Mouse (Mus musculus): Measurements from ENCODE around the gene Acss2. TPM values are rescaled to one million over a fixed set of nuclear protein-coding genes. Genes with fewer than 3 reads are reported as not detected.
A peak's percentile ranks its signal among the peaks of the same experiment; 100 is the strongest.

Gene Acss2
- polyA plus RNA-seq, 1 experiment = 18.8 TPM

DNA sequence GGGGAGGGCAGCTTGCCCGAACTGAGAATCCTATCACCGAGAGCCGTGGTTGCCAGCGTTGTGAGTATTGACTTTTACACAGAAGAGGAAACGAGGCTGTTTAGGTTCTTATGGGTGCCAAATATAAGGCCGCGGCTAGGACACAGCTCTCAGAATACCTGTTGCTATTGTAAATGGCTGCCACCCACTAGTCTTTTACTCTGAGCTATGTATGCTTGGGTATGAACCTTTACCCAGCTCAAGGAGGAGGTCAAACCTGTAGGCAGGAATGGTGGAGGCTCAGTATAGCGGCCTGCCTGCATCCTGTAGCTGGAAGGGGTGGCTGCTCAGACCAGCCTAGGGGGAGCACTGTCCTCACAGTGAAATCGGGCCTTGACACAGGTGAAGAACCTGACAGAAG is 110.4 kb downstream of the Acss2 start:
- Histone ChIP-seq H3K36me3 (ENCODE audit: control insufficient read depth, insufficient read depth, low read length) (peaks cover 7% of the 10 kb centered on the region; the same call in 1 of the 2 replicates), H3K4me3 (ENCODE audit: low read depth, low read length) (no peak overlapping the region), H3K27me3 (ENCODE audit: control insufficient read depth, insufficient read depth, low read length) (no peaks in the 10 kb centered on the region), H3K4me1 (ENCODE audit: control insufficient read depth, insufficient read depth, insufficient read length, low read length) (peaks cover 25% of the 10 kb centered on the region), H3K27ac (ENCODE audit: insufficient read depth, low read depth, low read length) (no peak overlapping the region)
- TF ChIP-seq POLR2A (IDR thresholded peaks at IDR 0.05; ENCODE audit: low read depth, low read length) = no peak
- TF ChIP-seq CTCF (IDR thresholded peaks at IDR 0.05; ENCODE audit: extremely low read depth, insufficient read length, insufficient replicate concordance, low read depth, low read length) = no peak
- 90% methylated on average over 9 of the region's 9 CpGs for WGBS

GRCm38 (mm10) chr2:155628519-155628918 is 110.8 kb downstream of the Acss2 start:
- Histone ChIP-seq H3K4me1 (ENCODE audit: control insufficient read depth, insufficient read depth, insufficient read length, low read length) (peaks cover 25% of the 10 kb centered on the region), H3K27ac (ENCODE audit: insufficient read depth, low read depth, low read length) (no peak overlapping the region), H3K27me3 (ENCODE audit: control insufficient read depth, insufficient read depth, low read length) (no peaks in the 10 kb centered on the region), H3K36me3 (ENCODE audit: control insufficient read depth, insufficient read depth, low read length) (peaks cover 11% of the 10 kb centered on the region; the same call in 1 of the 2 replicates), H3K4me3 (ENCODE audit: low read depth, low read length) (no peak overlapping the region)
- 95% methylated on average over 13 of the region's 13 CpGs for WGBS
- TF ChIP-seq CTCF (IDR thresholded peaks at IDR 0.05; ENCODE audit: extremely low read depth, insufficient read length, insufficient replicate concordance, low read depth, low read length) = no peak
- TF ChIP-seq POLR2A (IDR thresholded peaks at IDR 0.05; ENCODE audit: low read depth, low read length) = no peak

DNA sequence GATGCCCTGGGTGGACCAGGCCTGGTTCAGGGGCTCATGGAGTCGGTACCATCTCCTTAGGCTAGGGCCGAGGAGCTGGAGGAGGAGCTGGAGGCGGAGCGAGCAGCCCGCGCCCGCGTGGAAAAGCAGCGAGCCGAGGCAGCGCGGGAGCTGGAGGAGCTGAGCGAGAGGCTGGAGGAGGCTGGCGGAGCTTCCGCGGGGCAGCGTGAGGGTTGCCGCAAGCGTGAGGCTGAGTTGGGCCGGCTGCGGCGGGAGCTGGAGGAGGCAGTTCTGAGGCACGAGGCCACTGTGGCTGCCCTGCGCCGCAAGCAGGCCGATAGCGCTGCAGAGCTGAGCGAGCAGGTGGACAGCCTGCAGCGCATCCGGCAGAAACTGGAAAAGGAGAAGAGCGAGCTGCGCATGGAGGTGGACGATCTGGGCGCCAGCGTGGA is 111.5 kb downstream of the Acss2 start:
- H3K4me1 ChIP-seq (ENCODE audit: control insufficient read depth, insufficient read depth, insufficient read length, low read length) = peaks cover 25% of the 10 kb centered on the region
- H3K4me3 ChIP-seq (ENCODE audit: low read depth, low read length) = peak overlapping the region; percentile 57
- H3K27ac ChIP-seq (ENCODE audit: insufficient read depth, low read depth, low read length) = no peak overlapping the region
- H3K36me3 ChIP-seq (ENCODE audit: control insufficient read depth, insufficient read depth, low read length) = peaks cover 17% of the 10 kb centered on the region
- 3% methylated on average over 35 of the region's 35 CpGs for WGBS
- TF ChIP-seq POLR2A (IDR thresholded peaks at IDR 0.05; ENCODE audit: low read depth, low read length) (no peak), CTCF (IDR thresholded peaks at IDR 0.05; ENCODE audit: extremely low read depth, insufficient read length, insufficient replicate concordance, low read depth, low read length) (no peak)
- H3K27me3 ChIP-seq (ENCODE audit: control insufficient read depth, insufficient read depth, low read length) = no peaks in the 10 kb centered on the region

- H3K36me3 ChIP-seq (ENCODE audit: control insufficient read depth, insufficient read depth, low read length) = peaks cover 26% of the 10 kb centered on the region
- H3K4me3 ChIP-seq (ENCODE audit: low read depth, low read length) = no peak overlapping the region
- H3K27ac ChIP-seq (ENCODE audit: insufficient read depth, low read depth, low read length) = no peak overlapping the region
- peaks cover 25% of the 10 kb centered on the region for H3K4me1 ChIP-seq (ENCODE audit: control insufficient read depth, insufficient read depth, insufficient read length, low read length)
- no peak for TF ChIP-seq POLR2A (IDR thresholded peaks at IDR 0.05; ENCODE audit: low read depth, low read length)
- 90% methylated on average over 20 of the region's 20 CpGs for WGBS
- H3K27me3 ChIP-seq (ENCODE audit: control insufficient read depth, insufficient read depth, low read length) = no peaks in the 10 kb centered on the region
Measured at GRCm38 (mm10) chr2:155630153-155630552, 112.4 kb downstream of the Acss2 start.

DNA sequence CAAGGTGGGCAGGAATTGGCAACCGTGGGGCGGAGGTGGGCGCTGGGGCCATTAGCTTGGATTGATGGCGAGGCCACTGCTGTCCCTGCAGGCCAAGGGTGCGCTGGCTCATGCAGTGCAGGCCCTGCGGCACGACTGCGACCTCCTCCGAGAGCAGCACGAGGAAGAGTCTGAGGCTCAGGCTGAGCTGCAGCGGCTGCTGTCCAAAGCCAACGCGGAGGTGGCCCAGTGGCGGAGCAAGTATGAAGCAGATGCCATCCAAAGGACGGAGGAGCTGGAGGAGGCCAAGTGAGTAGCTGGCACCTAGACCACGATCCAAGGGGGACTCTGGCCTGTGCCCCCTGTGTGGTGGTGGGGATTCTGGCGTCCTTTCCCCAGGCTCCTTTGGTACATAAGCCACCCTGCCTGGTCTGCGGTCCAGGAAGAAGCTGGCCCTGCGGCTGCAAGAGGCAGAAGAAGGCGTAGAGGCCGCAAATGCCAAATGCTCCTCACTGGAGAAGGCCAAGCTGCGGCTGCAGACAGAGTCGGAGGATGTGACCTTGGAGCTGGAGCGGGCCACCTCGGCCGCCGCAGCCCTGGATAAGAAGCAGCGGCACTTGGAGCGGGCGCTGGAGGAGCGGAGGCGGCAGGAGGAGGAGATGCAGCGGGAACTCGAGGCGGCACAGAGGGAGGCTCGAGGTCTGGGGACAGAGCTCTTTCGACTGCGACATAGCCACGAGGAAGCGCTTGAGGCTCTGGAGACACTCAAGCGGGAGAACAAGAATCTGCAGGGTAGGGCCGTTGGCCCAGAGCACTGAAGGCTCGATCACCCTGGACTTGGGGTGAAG is 113.1 kb downstream of the Acss2 start:
- Histone ChIP-seq H3K4me1 (ENCODE audit: control insufficient read depth, insufficient read depth, insufficient read length, low read length) (peaks cover 25% of the 10 kb centered on the region), H3K36me3 (ENCODE audit: control insufficient read depth, insufficient read depth, low read length) (peaks cover 33% of the 10 kb centered on the region), H3K27ac (ENCODE audit: insufficient read depth, low read depth, low read length) (no peak overlapping the region), H3K27me3 (ENCODE audit: control insufficient read depth, insufficient read depth, low read length) (no peaks in the 10 kb centered on the region), H3K4me3 (ENCODE audit: low read depth, low read length) (no peak overlapping the region)
- TF ChIP-seq POLR2A (IDR thresholded peaks at IDR 0.05; ENCODE audit: low read depth, low read length) (no peak), CTCF (IDR thresholded peaks at IDR 0.05; ENCODE audit: extremely low read depth, insufficient read length, insufficient replicate concordance, low read depth, low read length) (no peak)
- 80% methylated on average over 43 of the region's 43 CpGs for WGBS

- no peaks in the 10 kb centered on the region for H3K27me3 ChIP-seq (ENCODE audit: control insufficient read depth, insufficient read depth, low read length)
- no peak overlapping the region for H3K27ac ChIP-seq (ENCODE audit: insufficient read depth, low read depth, low read length)
- TF ChIP-seq CTCF (IDR thresholded peaks at IDR 0.05; ENCODE audit: extremely low read depth, insufficient read length, insufficient replicate concordance, low read depth, low read length) = no peak
- TF ChIP-seq POLR2A (IDR thresholded peaks at IDR 0.05; ENCODE audit: low read depth, low read length) = no peak
- no peak overlapping the region for H3K4me3 ChIP-seq (ENCODE audit: low read depth, low read length)
- peaks cover 41% of the 10 kb centered on the region for H3K36me3 ChIP-seq (ENCODE audit: control insufficient read depth, insufficient read depth, low read length)
- WGBS = 88% methylated on average over 30 of the region's 30 CpGs
- H3K4me1 ChIP-seq (ENCODE audit: control insufficient read depth, insufficient read depth, insufficient read length, low read length) = peaks cover 13% of the 10 kb centered on the region
Measured at GRCm38 (mm10) chr2:155632138-155632936, 114.6 kb downstream of the Acss2 start.

- 83% methylated on average over 19 of the region's 19 CpGs for WGBS
- H3K4me3 ChIP-seq (ENCODE audit: low read depth, low read length) = no peak overlapping the region
Measured at GRCm38 (mm10) chr2:155633121-155633520, 115.4 kb downstream of the Acss2 start.

More at GRCm38 (mm10) chr2:155633121-155633520, 115.4 kb downstream of the Acss2 start:
- TF ChIP-seq POLR2A (IDR thresholded peaks at IDR 0.05; ENCODE audit: low read depth, low read length) = no peak
- TF ChIP-seq CTCF (IDR thresholded peaks at IDR 0.05; ENCODE audit: extremely low read depth, insufficient read length, insufficient replicate concordance, low read depth, low read length) = no peak
- Histone ChIP-seq H3K27ac (ENCODE audit: insufficient read depth, low read depth, low read length) (no peak overlapping the region), H3K27me3 (ENCODE audit: control insufficient read depth, insufficient read depth, low read length) (no peaks in the 10 kb centered on the region), H3K36me3 (ENCODE audit: control insufficient read depth, insufficient read depth, low read length) (peaks cover 49% of the 10 kb centered on the region), H3K4me1 (ENCODE audit: control insufficient read depth, insufficient read depth, insufficient read length, low read length) (peaks cover 9% of the 10 kb centered on the region)

All from small intestine, adult 2 months (tissue).